Mouse (Mus musculus) liver, postnatal 0 days (tissue): Measurements from ENCODE around the gene Paxx. TPM values are rescaled to one million over a fixed set of nuclear protein-coding genes. Genes with fewer than 3 reads are reported as not detected.

ENCODE experiments used
- ATAC-seq: fragments of 200-750 bp; cut with Nextera tagmentation; 2 replicates; pipeline ENCODE4 v1.8.0; 2017; ENCODE audit warnings: mild to moderate bottlenecking, moderate library complexity
- DNase-seq: peaks from one replicate; pipeline ENCODE4 v3.0.0-alpha.2; 2016
- H3K27ac ChIP-seq: fragments of 300-500 bp; sonication (generic); 2 replicates; pipeline ENCODE4 v1.5.1; 2014; ENCODE audit warnings: antibody characterized with exemption, moderate library complexity, mild to moderate bottlenecking, low read depth
- H3K27me3 ChIP-seq: fragments of 300-500 bp; sonication (generic); 2 replicates; pipeline ENCODE4 v1.6.1; 2014; ENCODE audit warnings: low read length, control low read depth, mixed read lengths; ENCODE audit not compliant: insufficient read depth
- H3K36me3 ChIP-seq: fragments of 300-500 bp; sonication (generic); replicated peaks from 2 replicates; pipeline ENCODE4 v1.6.1; 2014; ENCODE audit warnings: mild to moderate bottlenecking, control low read depth, low read length, moderate library complexity, mixed read lengths; ENCODE audit not compliant: insufficient read depth
- H3K4me1 ChIP-seq: fragments of 300-500 bp; sonication (generic); 2 replicates; pipeline ENCODE4 v1.6.1; 2014; ENCODE audit warnings: antibody characterized with exemption, mild to moderate bottlenecking, control low read depth; ENCODE audit not compliant: insufficient read depth
- H3K4me2 ChIP-seq: fragments of 300-500 bp; sonication (generic); 2 replicates; pipeline ENCODE4 v1.6.1; 2014; ENCODE audit warnings: low read depth, mild to moderate bottlenecking, low read length, moderate library complexity, mixed read lengths
- H3K4me3 ChIP-seq: fragments of 300-500 bp; sonication (generic); 2 replicates; pipeline ENCODE4 v1.5.1; 2014; ENCODE audit warnings: low read depth, low read length
- H3K9ac ChIP-seq: fragments of 300-500 bp; sonication (generic); replicated peaks from 2 replicates; pipeline ENCODE4 v1.6.1; 2014; ENCODE audit warnings: mild to moderate bottlenecking, moderate library complexity
- H3K9me3 ChIP-seq: fragments of 300-500 bp; sonication (generic); 2 replicates; pipeline ENCODE4 v1.6.1; 2016; ENCODE audit warnings: mild to moderate bottlenecking, control low read depth, low read length, mixed read lengths
- CTCF ChIP-seq: sonication (generic); IDR thresholded peaks from 2 replicates; pipeline ENCODE4 v1.5.1; 2016; ENCODE audit warnings: antibody characterized with exemption, low read depth
- EP300 ChIP-seq: IDR thresholded peaks from 2 replicates; pipeline ENCODE4 v1.6.1; 2016; ENCODE audit warnings: antibody characterized with exemption, low read depth, mild to moderate bottlenecking
- WGBS: fragments of 180-500 bp; shearing (Covaris S2); extraction: QIAGEN DNeasy Blood & Tissue Kit; methylation state at CpG from one replicate; pipeline ENCODE4 v1.1.7; 2014; ENCODE audit not compliant: insufficient replicate concordance; 5-methylcytosine and 5-hydroxymethylcytosine counted together
- polyA plus RNA-seq: library from polyadenylated mRNA; unstranded; fragments of >200 nt; fragmentation: Nextera tagmentation; extraction: Ambion mirVana; gene quantifications from 2 replicates; pipeline ENCODE4 v1.2.1, GENCODE M21; 2015

Gene Paxx
- polyA plus RNA-seq, 1 experiment from 2014 or later: 14.7 TPM

DNA sequence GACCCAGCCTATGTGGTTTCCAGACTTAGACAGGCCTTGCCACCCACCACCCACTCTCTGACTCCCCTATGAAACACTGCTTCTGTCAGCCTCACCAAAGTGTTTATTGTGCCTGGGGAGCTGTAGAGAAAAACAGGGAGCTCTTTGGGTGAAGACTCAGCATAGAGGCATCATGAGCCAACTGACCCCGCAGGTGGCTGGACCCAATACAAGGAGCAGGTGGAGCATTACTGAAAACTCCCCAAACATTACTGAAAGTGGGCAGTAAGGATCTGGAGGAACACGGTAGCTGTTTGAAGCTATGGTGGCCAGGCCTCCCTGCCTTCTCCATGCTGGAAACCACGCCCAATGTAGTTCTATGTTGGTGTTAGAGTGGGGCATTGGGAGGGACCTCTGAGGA, 2.7 kb upstream of the Paxx start:
- no peak overlapping the region for H3K27ac ChIP-seq
- TF ChIP-seq EP300: no peak
- TF ChIP-seq CTCF: no peak
- no peak for ATAC-seq
- H3K27me3 ChIP-seq: no peaks in the 10 kb centered on the region
- no peaks in the 10 kb centered on the region for H3K9me3 ChIP-seq
- H3K4me2 ChIP-seq: no peak overlapping the region
- H3K9ac ChIP-seq: no peak overlapping the region
- peaks cover 30% of the 10 kb centered on the region for H3K4me1 ChIP-seq
- 77% methylated on average over 3 of the region's 3 CpGs for WGBS
- no peak overlapping the region for H3K4me3 ChIP-seq
- DNase-seq: no peak
- H3K36me3 ChIP-seq: 0 out of 2 replicates have a peak, but pooled peaks cover 6% of the 10 kb centered on the region

- peak overlapping the region; percentile 71 for H3K27ac ChIP-seq
- 15% methylated on average over 3 of the region's 3 CpGs for WGBS
- TF ChIP-seq CTCF: no peak
- TF ChIP-seq EP300: no peak
- H3K27me3 ChIP-seq: no peaks in the 10 kb centered on the region
- no peak overlapping the region for H3K9ac ChIP-seq
- H3K4me2 ChIP-seq: peak overlapping the region; percentile 74
- peaks cover 30% of the 10 kb centered on the region for H3K4me1 ChIP-seq
- no peak for DNase-seq
- 0 out of 2 replicates have a peak, but pooled peaks cover 9% of the 10 kb centered on the region for H3K36me3 ChIP-seq
- no peak for ATAC-seq
- no peaks in the 10 kb centered on the region for H3K9me3 ChIP-seq
- H3K4me3 ChIP-seq: peak overlapping the region; percentile 54; the same call in 1 of the 2 replicates
These were observed 513 bp upstream of the Paxx start for GRCm38 (mm10) chr2:25461407-25461806.

GRCm38 (mm10) chr2:25460135-25460534, 759 bp downstream of the Paxx start:
- 0 out of 2 replicates have a peak, but pooled peaks cover 9% of the 10 kb centered on the region for H3K36me3 ChIP-seq
- peak overlapping the region; percentile 71 for H3K27ac ChIP-seq
- 33% methylated on average over 5 of the region's 5 CpGs for WGBS
- DNase-seq (no peak), ATAC-seq (no peak)
- H3K4me1 ChIP-seq: peaks cover 25% of the 10 kb centered on the region
- peak overlapping the region; percentile 50 for H3K9ac ChIP-seq
- peak overlapping the region; percentile 74 for H3K4me2 ChIP-seq
- TF ChIP-seq CTCF (no peak), EP300 (no peak)
- H3K9me3 ChIP-seq: no peaks in the 10 kb centered on the region
- H3K27me3 ChIP-seq: no peaks in the 10 kb centered on the region
- peak overlapping the region; percentile 54 for H3K4me3 ChIP-seq

- ATAC-seq: no peak
- no peak overlapping the region for H3K4me2 ChIP-seq
- peaks cover 20% of the 10 kb centered on the region for H3K4me1 ChIP-seq
- DNase-seq: peak; percentile 44
- 75% methylated on average over 5 of the region's 5 CpGs for WGBS
- H3K9me3 ChIP-seq: no peaks in the 10 kb centered on the region
- TF ChIP-seq CTCF (peak; percentile 23; the same call in 1 of the 2 replicates), EP300 (no peak)
- H3K9ac ChIP-seq: no peak overlapping the region
- H3K27me3 ChIP-seq: no peaks in the 10 kb centered on the region
- no peak overlapping the region for H3K27ac ChIP-seq
- no peak overlapping the region for H3K4me3 ChIP-seq
- H3K36me3 ChIP-seq: 0 out of 2 replicates have a peak, but pooled peaks cover 9% of the 10 kb centered on the region
These were observed 2.0 kb downstream of the Paxx start for GRCm38 (mm10) chr2:25458911-25459310.

DNA sequence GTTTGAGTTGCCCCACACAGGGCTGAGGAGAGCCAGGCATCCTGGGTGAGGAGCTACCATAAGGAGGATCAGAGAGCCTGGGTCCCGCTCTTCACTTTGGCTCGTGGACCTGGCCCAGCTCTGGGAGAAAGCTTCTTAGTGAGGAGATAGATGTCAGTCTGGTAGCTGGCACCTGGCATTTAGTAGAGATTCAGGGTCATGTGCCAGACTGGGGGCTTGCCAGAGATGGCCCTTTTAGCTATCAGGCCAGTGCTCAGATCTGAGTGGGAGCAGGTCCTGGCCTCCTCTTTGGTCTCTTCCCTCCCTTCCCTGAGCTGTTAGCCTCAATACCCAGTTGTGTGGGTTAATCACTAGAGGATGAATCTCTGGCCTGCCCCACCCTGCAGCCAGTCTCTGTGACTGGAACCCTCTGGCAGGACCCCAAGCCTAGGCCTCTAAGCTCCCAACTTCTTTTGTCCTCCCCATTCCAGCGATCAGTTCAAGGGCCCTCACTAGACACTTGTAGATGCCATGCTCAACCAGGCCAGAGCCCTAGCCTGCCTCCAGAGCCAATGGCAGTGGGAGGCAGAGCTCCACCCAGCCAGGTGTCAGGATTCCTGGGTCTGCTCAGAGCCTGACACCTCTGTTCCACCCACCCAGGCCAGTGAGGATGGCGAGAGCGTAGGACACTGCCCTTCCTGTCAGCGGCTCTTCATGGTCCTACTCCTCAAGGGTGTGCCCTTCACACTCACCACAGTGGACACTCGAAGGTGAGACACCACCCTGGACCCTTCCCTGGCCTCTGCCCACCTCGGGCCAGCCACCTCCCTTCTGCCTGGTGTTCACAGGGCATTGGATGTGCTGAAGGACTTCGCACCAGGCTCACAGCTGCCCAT, 3.6 kb downstream of the Paxx start:
- 77% methylated on average over 9 of the region's 9 CpGs for WGBS
- H3K27ac ChIP-seq: no peak overlapping the region
- no peak for DNase-seq
- no peaks in the 10 kb centered on the region for H3K9me3 ChIP-seq
- no peak overlapping the region for H3K9ac ChIP-seq
- H3K4me3 ChIP-seq: no peak overlapping the region
- no peaks in the 10 kb centered on the region for H3K27me3 ChIP-seq
- H3K4me1 ChIP-seq: peaks cover 23% of the 10 kb centered on the region
- H3K36me3 ChIP-seq: 0 out of 2 replicates have a peak, but pooled peaks cover 9% of the 10 kb centered on the region
- no peak for TF ChIP-seq EP300
- TF ChIP-seq CTCF: no peak
- H3K4me2 ChIP-seq: no peak overlapping the region
- no peak for ATAC-seq

DNA sequence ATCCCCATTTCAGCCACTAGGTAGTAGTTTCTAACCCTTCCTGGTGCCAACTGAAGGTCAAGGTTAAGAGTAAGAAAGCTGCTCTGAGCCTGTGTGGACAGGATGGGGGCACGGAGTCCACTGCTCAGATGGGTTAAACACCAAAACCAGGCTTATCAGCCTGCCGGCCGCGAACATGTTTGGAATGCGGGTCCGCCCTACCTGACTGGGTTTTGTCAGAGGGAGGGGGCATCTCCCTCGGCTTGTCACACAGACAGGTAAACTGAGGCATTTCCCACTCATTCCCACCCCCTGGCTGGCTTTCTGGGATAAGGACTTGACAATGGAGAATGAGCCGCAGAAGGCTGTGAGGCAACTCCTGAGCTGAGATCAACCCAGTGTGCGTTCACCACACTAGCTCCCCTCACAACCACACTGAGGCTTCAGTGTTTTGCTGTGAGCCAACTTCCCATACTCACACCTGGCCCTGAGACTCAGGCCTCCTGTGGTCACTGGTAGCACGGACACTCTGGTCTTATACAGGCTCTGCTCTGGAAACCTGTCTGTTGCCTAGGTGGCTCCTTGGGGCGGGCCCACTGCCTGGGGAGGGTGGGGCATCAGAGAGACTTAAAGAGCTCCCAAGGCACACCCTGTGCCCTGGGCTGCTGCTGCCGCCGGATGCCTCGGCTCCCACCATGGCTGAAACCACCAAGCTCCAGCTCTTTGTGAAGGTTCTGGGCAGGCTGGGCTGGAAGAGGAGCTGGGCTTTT, 4.5 kb downstream of the Paxx start, which contains the start of gene Clic3:
TSS of gene Clic3 (plus strand) at position 634 of the 749 bp plus-strand sequence.
- Histone ChIP-seq H3K4me2 (no peak within 1 kb of the TSS), H3K27ac (no peak within 1 kb of the TSS), H3K36me3 (0 out of 2 replicates have a peak, but pooled peaks cover 9% of the 10 kb centered on the region), H3K4me3 (no peak within 1 kb of the TSS), H3K4me1 (peaks cover 19% of the 10 kb centered on the region), H3K9ac (no peak within 1 kb of the TSS), H3K27me3 (no peaks in the 10 kb centered on the region), H3K9me3 (no peaks in the 10 kb centered on the region)
- DNase-seq (no peak), ATAC-seq (no peak)
- TF ChIP-seq CTCF (no peak), EP300 (no peak)
- WGBS: 54% methylated on average over 14 of the region's 14 CpGs
